In genomic region chr2:35906174-35906798, GRCm38 (mm10) we compare ENCODE assay signal across 9 mouse cellular contexts.
DNase-seq lines count a peak whose midpoint lies in the region; ATAC-seq and TF ChIP-seq lines count a peak whose summit lies in the region.
"Had no signal": no experiment of that assay in that cellular context is flagged by ENCODE, and none has a peak within 500 bp of the region (broad histone marks: within the 10 kb centered on the region; RNA-seq: fewer than 3 reads in every experiment).

No protein-coding gene starts in this region.

- no peaks in the 10 kb centered on the region for H3K4me1 ChIP-seq in ES-Bruce4 (ENCODE audit: control insufficient read depth, insufficient read depth, low read length)
- H3K4me1 ChIP-seq in heart, embryonic 14.5 days (ENCODE audit: control insufficient read depth in 2 of 2, insufficient read depth in 2 of 2, low read length in 2 of 2), result peaks cover 2 to 12% of the 10 kb centered on the region in 2 experiments; a peak in 2 of 4 replicates
- no peaks in the 10 kb centered on the region for H3K4me1 ChIP-seq in kidney, embryonic 16.5 days (ENCODE audit: insufficient read depth, low read length)
- peaks cover 3% of the 10 kb centered on the region; the same call in 1 of the 2 replicates for H3K4me1 ChIP-seq in limb, embryonic 14.5 days (ENCODE audit: control insufficient read depth, insufficient read depth, low read length)
- H3K4me1 ChIP-seq in testis, adult 2 months (ENCODE audit: control insufficient read depth, insufficient read depth, low read length), result no peaks in the 10 kb centered on the region; the same call in 1 of the 2 replicates

- no peaks in the 10 kb centered on the region for H3K9me3 ChIP-seq in ES-Bruce4 (replicated peaks; ENCODE audit: control insufficient read depth, insufficient read depth, low read length, poor library complexity, severe bottlenecking)
- 0 out of 2 replicates have a peak, but pooled peaks cover 3% of the 10 kb centered on the region for H3K9me3 ChIP-seq in heart, embryonic 14.5 days (ENCODE audit: control insufficient read depth, low read length)
- H3K9me3 ChIP-seq in kidney, embryonic 16.5 days (ENCODE audit: low read length), result peaks cover 5% of the 10 kb centered on the region; the same call in 1 of the 2 replicates
- no peaks in the 10 kb centered on the region for H3K9me3 ChIP-seq in limb, embryonic 14.5 days (ENCODE audit: control insufficient read depth, low read length)

- TF ChIP-seq POLR2A in ES-Bruce4 (IDR thresholded peaks at IDR 0.05; ENCODE audit: insufficient read depth, low read length), result no peak
- TF ChIP-seq POLR2A in limb, embryonic 14.5 days (IDR thresholded peaks at IDR 0.05; ENCODE audit: borderline replicate concordance, extremely low read depth, insufficient read depth, insufficient read length), result no peak
- no peak for TF ChIP-seq POLR2A in testis, adult 2 months (IDR thresholded peaks at IDR 0.05; ENCODE audit: control insufficient read depth, low read depth, low read length)

- H3K36me3 ChIP-seq in ES-Bruce4 (ENCODE audit: control insufficient read depth, insufficient read depth, low read length, poor library complexity, severe bottlenecking), result no peaks in the 10 kb centered on the region
- no peaks in the 10 kb centered on the region for H3K36me3 ChIP-seq in heart, embryonic 14.5 days (ENCODE audit: control insufficient read depth, insufficient read depth, low read length)
- no peaks in the 10 kb centered on the region for H3K36me3 ChIP-seq in kidney, embryonic 16.5 days (ENCODE audit: insufficient read depth, low read length)
- H3K36me3 ChIP-seq in limb, embryonic 14.5 days (ENCODE audit: control insufficient read depth, insufficient read depth, low read length), result no peaks in the 10 kb centered on the region
- no peaks in the 10 kb centered on the region for H3K36me3 ChIP-seq in testis, adult 2 months (ENCODE audit: control insufficient read depth, insufficient read depth, low read length)

- WGBS in heart, embryonic 14.5 days, result 6% methylated on average over 11 of the region's 11 CpGs
- WGBS in kidney, embryonic 16.5 days, result 7% methylated on average over 11 of the region's 11 CpGs
- WGBS in limb, embryonic 14.5 days, result 21% methylated on average over 11 of the region's 11 CpGs

- peak overlapping the region; percentile 35; the same call in 1 of the 2 replicates for H3K4me2 ChIP-seq in heart, embryonic 14.5 days (ENCODE audit: low read length)
- H3K4me2 ChIP-seq in kidney, embryonic 16.5 days (replicated peaks; ENCODE audit: low read depth, low read length), result no peak overlapping the region
- H3K4me2 ChIP-seq in limb, embryonic 14.5 days (replicated peaks; ENCODE audit: low read depth, low read length, severe bottlenecking), result no peak overlapping the region

- peak; percentile 56 for TF ChIP-seq CTCF in ES-Bruce4 (IDR thresholded peaks at IDR 0.05; ENCODE audit: low read depth, low read length)
- TF ChIP-seq CTCF in testis, adult 2 months (IDR thresholded peaks at IDR 0.05; ENCODE audit: control insufficient read depth, insufficient read depth, insufficient replicate concordance, low read depth, low read length), result peak; percentile 14; the same call in 1 of the 2 replicates

- no peaks in the 10 kb centered on the region for H3K27me3 ChIP-seq in ES-Bruce4 (ENCODE audit: control insufficient read depth, insufficient read depth, low read length, poor library complexity, severe bottlenecking)
- no peaks in the 10 kb centered on the region for H3K27me3 ChIP-seq in heart, embryonic 14.5 days (ENCODE audit: control insufficient read depth, insufficient read depth, low read length)
- H3K27me3 ChIP-seq in kidney, embryonic 16.5 days (ENCODE audit: insufficient read depth, low read length), result no peaks in the 10 kb centered on the region
- H3K27me3 ChIP-seq in limb, embryonic 14.5 days (ENCODE audit: control insufficient read depth, insufficient read depth, low read length), result no peaks in the 10 kb centered on the region
- no peaks in the 10 kb centered on the region for H3K27me3 ChIP-seq in testis, adult 2 months (ENCODE audit: control insufficient read depth, insufficient read depth, low read length)

- DNase-seq in c-Kit-negative CD71-positive TER-119-positive erythroid progenitor cells, embryonic 14.5 days (ENCODE audit: low read depth, low spot score), result peak; percentile 34
- DNase-seq in fibroblast of lung, adult 2 months (ENCODE audit: low read depth), result peak; percentile 35
- peak; percentile 87 for DNase-seq in limb, embryonic 14.5 days (ENCODE audit: low spot score)
- peak; percentile 38 to 60 for DNase-seq in natural killer cell, adult 2 months (ENCODE audit: low spot score in 2 of 2)

- H3K27ac ChIP-seq in ES-Bruce4 (ENCODE audit: insufficient read depth, low read length), result no peak overlapping the region
- peak overlapping the region in 1 of 2 experiments; percentile 33; a peak in 1 of 4 replicates for H3K27ac ChIP-seq in heart, embryonic 14.5 days (replicated peaks in 1 of 2; ENCODE audit: control insufficient read depth in 1 of 2, insufficient read depth in 1 of 2, low read depth in 2 of 2, low read length in 2 of 2)
- H3K27ac ChIP-seq in kidney, embryonic 16.5 days (ENCODE audit: low read length), result no peak overlapping the region
- H3K27ac ChIP-seq in limb, embryonic 14.5 days (replicated peaks; ENCODE audit: low read depth, low read length), result no peak overlapping the region
- H3K27ac ChIP-seq in testis, adult 2 months (ENCODE audit: control insufficient read depth, insufficient read depth, low read depth, low read length), result no peak overlapping the region

- H3K4me3 ChIP-seq in ES-Bruce4 (ENCODE audit: low read depth, low read length), result no peak overlapping the region
- no peak overlapping the region for H3K4me3 ChIP-seq in heart, embryonic 14.5 days (ENCODE audit: control insufficient read depth in 1 of 2, insufficient read depth in 1 of 2, low read depth in 1 of 2, low read length in 2 of 2)
- H3K4me3 ChIP-seq in kidney, embryonic 16.5 days (ENCODE audit: low read length), result no peak overlapping the region
- no peak overlapping the region for H3K4me3 ChIP-seq in limb, embryonic 14.5 days (replicated peaks; ENCODE audit: low read length)
- H3K4me3 ChIP-seq in testis, adult 2 months (ENCODE audit: control insufficient read depth, low read depth, low read length), result no peak overlapping the region
- H3K4me3 ChIP-seq: erythroblast, embryonic 14.5 days had no signal

- no peak for TF ChIP-seq EP300 in ES-Bruce4 (IDR thresholded peaks at IDR 0.05; ENCODE audit: insufficient read depth, low read depth, low read length)

- ATAC-seq in heart, embryonic 14.5 days (ENCODE audit: insufficient number of reproducible peaks, insufficient read depth, low FRiP score, low read depth), result no peak
- peak; percentile 59 for ATAC-seq in kidney, embryonic 16.5 days (ENCODE audit: low FRiP score, low TSS enrichment)
- ATAC-seq in limb, embryonic 14.5 days (ENCODE audit: low FRiP score, low read depth), result peak; percentile 58

- no peak overlapping the region for H3K9ac ChIP-seq in ES-Bruce4 (ENCODE audit: low read depth, poor library complexity, severe bottlenecking)
- no peak overlapping the region for H3K9ac ChIP-seq in heart, embryonic 14.5 days (ENCODE audit: low read length)
- H3K9ac ChIP-seq in kidney, embryonic 16.5 days (replicated peaks; ENCODE audit: low read length), result no peak overlapping the region
- H3K9ac ChIP-seq in limb, embryonic 14.5 days (ENCODE audit: low read depth, low read length, severe bottlenecking), result no peak overlapping the region

Comparison
In these comparisons a context has a peak if more than half of its experiments do, and no peak if none do; other contexts are left out.
1. DNase-seq: peak in every context shown above with its lines; median percentile 87 in limb, embryonic 14.5 days; 49 in natural killer cell, adult 2 months; 35 in fibroblast of lung, adult 2 months; 34 in c-Kit-negative CD71-positive TER-119-positive erythroid progenitor cells, embryonic 14.5 days.